Mouse (Mus musculus) brain, embryonic 14.5 days (tissue): ENCODE results near the gene Snrpe.

Experiments used
- CTCF ChIP-seq: fragments of 200-500 bp; IDR thresholded peaks from 2 replicates; pipeline ENCODE4 v1.5.1; 2012; ENCODE audit warnings: inconsistent platforms, mild to moderate bottlenecking, moderate library complexity, borderline replicate concordance; ENCODE audit not compliant: insufficient read depth, insufficient read length; ENCODE audit errors: extremely low read depth
- POLR2A ChIP-seq: fragments of 200-500 bp; IDR thresholded peaks from 2 replicates; pipeline ENCODE4 v1.6.1; 2012; ENCODE audit warnings: mild to moderate bottlenecking, inconsistent platforms, borderline replicate concordance; ENCODE audit not compliant: poor library complexity, insufficient read depth, insufficient read length, severe bottlenecking; ENCODE audit errors: extremely low read depth

- TF ChIP-seq POLR2A (no peak), CTCF (no peak)
Measured at GRCm38 (mm10) chr1:133653033-133653432, 42.9 kb upstream of the Snrpe start.
